In genomic region chr16:17486505-17486904, GRCm38 (mm10) we compare ENCODE assay signal across 10 mouse cellular contexts. TPM values are rescaled to one million over a fixed set of nuclear protein-coding genes. Genes with fewer than 3 reads are reported as not detected.
A peak's percentile ranks its signal among the peaks of the same experiment; 100 is the strongest.
DNase-seq lines count a peak whose midpoint lies in the region; ATAC-seq and TF ChIP-seq lines count a peak whose summit lies in the region.
"Had no signal": no experiment of that assay in that cellular context is flagged by ENCODE, and none has a peak within 500 bp of the region (broad histone marks: within the 10 kb centered on the region; RNA-seq: fewer than 3 reads in every experiment).

No protein-coding gene starts in this region.

- TF ChIP-seq CTCF in left cerebral cortex, adult 2 months (IDR thresholded peaks at IDR 0.05): no peak
- TF ChIP-seq CTCF in heart, postnatal 0 days (IDR thresholded peaks at IDR 0.05; ENCODE audit: low read depth): no peak

- H3K4me3 ChIP-seq in left cerebral cortex, adult 2 months: no peak overlapping the region
- H3K4me3 ChIP-seq in heart, postnatal 0 days (ENCODE audit: low read depth, low read length): no peak overlapping the region
- H3K4me3 ChIP-seq: limb, embryonic 15.5 days; neural tube, embryonic 12.5 days had no signal

- no peak overlapping the region for H3K27ac ChIP-seq in left cerebral cortex, adult 2 months
- H3K27ac ChIP-seq in heart, postnatal 0 days (ENCODE audit: low read depth): no peak overlapping the region
- H3K27ac ChIP-seq: limb, embryonic 15.5 days; neural tube, embryonic 12.5 days had no signal

- H3K4me2 ChIP-seq in heart, postnatal 0 days (ENCODE audit: low read depth, low read length): no peak overlapping the region
- H3K4me2 ChIP-seq: limb, embryonic 15.5 days; neural tube, embryonic 12.5 days had no signal

- DNase-seq in CD4-positive, CD25-positive, alpha-beta regulatory T cell, adult 2 months (ENCODE audit: low read depth, low spot score): peak; percentile 15
- peak; percentile 36 for DNase-seq in left cerebral cortex, postnatal 4 days
- no peak for DNase-seq in left cerebral cortex, adult 2 months (ENCODE audit: extremely low spot score in 1 of 2, low spot score in 2 of 2)
- peak; percentile 81 for DNase-seq in heart, postnatal 0 days (ENCODE audit: low spot score)
- peak; percentile 41 for DNase-seq in lung, postnatal 36 days
- no peak for DNase-seq in right cerebral cortex, adult 18-20 months
- DNase-seq in spleen, adult 18-20 months: no peak

- WGBS in heart, postnatal 0 days: 3% methylated on average over 3 of the region's 3 CpGs

- peaks cover 42% of the 10 kb centered on the region for H3K36me3 ChIP-seq in heart, postnatal 0 days (replicated peaks; ENCODE audit: control insufficient read depth, insufficient read depth, low read length)

- no peaks in the 10 kb centered on the region for H3K27me3 ChIP-seq in heart, postnatal 0 days (ENCODE audit: control insufficient read depth, insufficient read depth, low read length)

- intact Hi-C loops in left cerebral cortex, postnatal 4 days (cut with DNase I): no loop called here
- intact Hi-C loops in left cerebral cortex, adult 2 months (cut with DNase I): no loop called here

- ATAC-seq in CD4-positive, CD25-positive, alpha-beta regulatory T cell, adult 4 months: no peak
- ATAC-seq in heart, postnatal 0 days (ENCODE audit: insufficient read depth, low read depth): peak; percentile 82

- no peak for TF ChIP-seq EP300 in heart, postnatal 0 days (IDR thresholded peaks at IDR 0.05; ENCODE audit: low read depth)

- H3K9me3 ChIP-seq in heart, postnatal 0 days (replicated peaks; ENCODE audit: control insufficient read depth, low read length): no peaks in the 10 kb centered on the region
- H3K9me3 ChIP-seq: limb, embryonic 15.5 days; neural tube, embryonic 12.5 days had no signal

- H3K4me1 ChIP-seq in heart, postnatal 0 days (ENCODE audit: control insufficient read depth, insufficient read depth): peaks cover 8% of the 10 kb centered on the region; the same call in 1 of the 2 replicates

- no peak overlapping the region for H3K9ac ChIP-seq in heart, postnatal 0 days (replicated peaks; ENCODE audit: low read depth, low read length)
- H3K9ac ChIP-seq: limb, embryonic 15.5 days; neural tube, embryonic 12.5 days had no signal

RNA-seq across cellular contexts. Expression of gene Aifm3, which starts 2.9 kb away (rescaled TPM):
- under 1 TPM in 1 of 2 experiments, not detected in 1; 0.27 TPM for polyA plus RNA-seq in CD4-positive, CD25-positive, alpha-beta regulatory T cell, adult 4 months (2017; shearing (Covaris generic))
- 10 to 100 TPM in 1 of 2 experiments, 1 to 10 TPM in 1; 9.3 to 13.6 TPM for total RNA-seq in left cerebral cortex, postnatal 4 days (2021)
- total RNA-seq in left cerebral cortex, adult 2 months (2021): 100 to 1,000 TPM; 148 to 171 TPM
- total RNA-seq in heart, postnatal 0 days (2014; rRNA removed; ENCODE audit: low replicate concordance): 0.08 and 0.15 TPM in 2 replicates
- polyA plus RNA-seq in heart, postnatal 0 days (2015; fragmentation: Nextera tagmentation; extraction: Ambion mirVana): 0.41 and 0.48 TPM in 2 replicates

RNA-seq across cellular contexts. Expression of gene Lztr1, which starts 22.0 kb away (rescaled TPM):
- 10 to 100 TPM; 53.9 to 68.8 TPM for polyA plus RNA-seq in CD4-positive, CD25-positive, alpha-beta regulatory T cell, adult 4 months (2017; shearing (Covaris generic))
- total RNA-seq in left cerebral cortex, postnatal 4 days (2021): 100 to 1,000 TPM; 158 to 182 TPM
- 100 to 1,000 TPM; 182 to 193 TPM for total RNA-seq in left cerebral cortex, adult 2 months (2021)
- 119 and 122 TPM in 2 replicates for total RNA-seq in heart, postnatal 0 days (2014; rRNA removed; ENCODE audit: low replicate concordance)
- polyA plus RNA-seq in heart, postnatal 0 days (2015; fragmentation: Nextera tagmentation; extraction: Ambion mirVana): 27.2 and 27.4 TPM in 2 replicates

RNA-seq across cellular contexts. Expression of gene Crkl, which starts 34.7 kb away (rescaled TPM):
- polyA plus RNA-seq in CD4-positive, CD25-positive, alpha-beta regulatory T cell, adult 4 months (2017; shearing (Covaris generic)): 10 to 100 TPM; 20.2 to 24.2 TPM
- total RNA-seq in left cerebral cortex, postnatal 4 days (2021): 10 to 100 TPM; 35.7 to 35.8 TPM
- total RNA-seq in left cerebral cortex, adult 2 months (2021): 10 to 100 TPM; 31.9 to 36.7 TPM
- 26.0 and 45.2 TPM in 2 replicates for total RNA-seq in heart, postnatal 0 days (2014; rRNA removed; ENCODE audit: low replicate concordance)
- 25.3 and 29.6 TPM in 2 replicates for polyA plus RNA-seq in heart, postnatal 0 days (2015; fragmentation: Nextera tagmentation; extraction: Ambion mirVana)

RNA-seq across cellular contexts. Expression of gene Thap7, which starts 44.4 kb away (rescaled TPM):
- polyA plus RNA-seq in CD4-positive, CD25-positive, alpha-beta regulatory T cell, adult 4 months (2017; shearing (Covaris generic)): 10 to 100 TPM; 66.1 to 98.7 TPM
- 10 to 100 TPM; 34.5 to 36.4 TPM for total RNA-seq in left cerebral cortex, postnatal 4 days (2021)
- 10 to 100 TPM; 42.3 to 43.1 TPM for total RNA-seq in left cerebral cortex, adult 2 months (2021)
- 40.9 and 49.2 TPM in 2 replicates for total RNA-seq in heart, postnatal 0 days (2014; rRNA removed; ENCODE audit: low replicate concordance)
- polyA plus RNA-seq in heart, postnatal 0 days (2015; fragmentation: Nextera tagmentation; extraction: Ambion mirVana): 28.8 and 31.9 TPM in 2 replicates

Comparison
In these comparisons a context has a peak if more than half of its experiments do, and no peak if none do; other contexts are left out.
1. DNase-seq: peak in CD4-positive, CD25-positive, alpha-beta regulatory T cell, adult 2 months (single experiment), left cerebral cortex, postnatal 4 days (single experiment), heart, postnatal 0 days (single experiment) and lung, postnatal 36 days (single experiment); none in left cerebral cortex, adult 2 months (0 of 2), right cerebral cortex, adult 18-20 months (single experiment) and spleen, adult 18-20 months (0 of 2).
2. RNA of gene Aifm3, which starts 2.9 kb away (total RNA-seq): 148 to 171 TPM in left cerebral cortex, adult 2 months; 9.3 to 13.6 TPM in left cerebral cortex, postnatal 4 days and 0.08 to 0.15 TPM in heart, postnatal 0 days; every median in the first group is over 10 times any median in the second.